Mouse (Mus musculus) hindbrain, postnatal 0 days (tissue): ENCODE measurements around the gene Ncbp1. TPM values are rescaled to one million over a fixed set of nuclear protein-coding genes. Genes with fewer than 3 reads are reported as not detected.

Experiments used
- ATAC-seq: fragments of 200-750 bp; cut with Nextera tagmentation; 2 replicates; pipeline ENCODE4 v1.8.0; 2017; ENCODE audit warnings: mild to moderate bottlenecking, moderate TSS enrichment, moderate library complexity
- DNase-seq: peaks from one replicate; pipeline ENCODE4 v3.0.0-alpha.2; 2015; ENCODE audit warnings: low spot score
- H3K27ac ChIP-seq: fragments of 300-500 bp; sonication (generic); 2 replicates; pipeline ENCODE4 v1.5.1; 2014; ENCODE audit warnings: mild to moderate bottlenecking
- H3K27me3 ChIP-seq: fragments of 300-500 bp; sonication (generic); 2 replicates; pipeline ENCODE4 v1.6.1; 2014; ENCODE audit warnings: low read length, mixed read lengths; ENCODE audit not compliant: insufficient read depth
- H3K36me3 ChIP-seq: fragments of 300-500 bp; sonication (generic); 2 replicates; pipeline ENCODE4 v1.6.1; 2014; ENCODE audit warnings: low read length, mixed read lengths; ENCODE audit not compliant: insufficient read depth
- H3K4me1 ChIP-seq: fragments of 300-500 bp; sonication (generic); 2 replicates; pipeline ENCODE4 v1.6.1; 2014; ENCODE audit warnings: antibody characterized with exemption, low read length, mixed read lengths; ENCODE audit not compliant: insufficient read depth
- H3K4me2 ChIP-seq: fragments of 300-500 bp; sonication (generic); 2 replicates; pipeline ENCODE4 v1.6.1; 2014; ENCODE audit warnings: low read depth, mild to moderate bottlenecking, low read length, moderate library complexity, mixed read lengths
- H3K4me3 ChIP-seq: fragments of 300-500 bp; sonication (generic); 2 replicates; pipeline ENCODE4 v1.5.1; 2014; ENCODE audit warnings: low read length
- H3K9ac ChIP-seq: fragments of 300-500 bp; sonication (generic); replicated peaks from 2 replicates; pipeline ENCODE4 v1.6.1; 2014; ENCODE audit warnings: mild to moderate bottlenecking, low read length, moderate library complexity, mixed read lengths
- H3K9me3 ChIP-seq: fragments of 300-500 bp; sonication (generic); 2 replicates; pipeline ENCODE4 v1.6.1; 2016; ENCODE audit warnings: low read length, mixed read lengths
- CTCF ChIP-seq: IDR thresholded peaks from 2 replicates; pipeline ENCODE4 v1.5.1; 2016; ENCODE audit warnings: antibody characterized with exemption, control low read depth, low read depth
- WGBS: fragments of 180-500 bp; shearing (Covaris S2); extraction: QIAGEN DNeasy Blood & Tissue Kit; methylation state at CpG from one replicate; pipeline ENCODE4 v1.1.7; 2014; 5-methylcytosine and 5-hydroxymethylcytosine counted together
- polyA plus RNA-seq: library from polyadenylated mRNA; unstranded; fragments of >200 nt; fragmentation: Nextera tagmentation; extraction: Ambion mirVana; gene quantifications from 2 replicates; pipeline ENCODE4 v1.2.1, GENCODE M21; 2015
- total RNA-seq: library from RNA; depleted of rRNA; stranded (reverse); fragments of >200 nt; gene quantifications from 2 replicates; pipeline ENCODE4 v1.2.3, GENCODE M21; 2014

Ncbp1 gene
- total and polyA plus RNA-seq, 2 experiments from 2014 or later: 35.3 to 44.7 TPM

GRCm38 (mm10) chr4:46151903-46152544, 13.6 kb downstream of the Ncbp1 start:
- peaks cover 67% of the 10 kb centered on the region for H3K36me3 ChIP-seq
- WGBS: 94% methylated on average over 12 of the region's 12 CpGs
- no peaks in the 10 kb centered on the region for H3K4me1 ChIP-seq

DNA sequence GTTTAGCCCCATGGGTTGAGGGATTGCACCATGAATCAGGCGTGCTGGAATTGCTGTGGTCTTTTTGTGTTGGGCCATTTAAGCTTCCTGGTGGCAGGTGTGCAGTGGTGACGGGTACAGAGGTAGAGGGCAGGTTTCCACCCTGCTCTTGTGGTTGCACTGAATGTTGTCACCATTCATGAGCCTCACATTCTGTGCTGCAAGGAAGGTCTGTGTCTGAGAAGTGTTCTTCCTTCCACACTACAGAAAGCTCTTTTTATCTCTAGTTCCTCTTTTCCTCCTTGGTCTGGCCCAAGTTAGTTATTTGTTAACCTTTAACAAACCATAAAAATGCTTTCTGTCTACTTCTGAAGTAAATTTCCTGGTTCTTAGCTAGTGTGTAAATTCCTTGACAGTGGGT, 25.6 kb downstream of the Ncbp1 start:
- WGBS: 86% methylated on average over 2 of the region's 2 CpGs

More at GRCm38 (mm10) chr4:46151903-46152544, 13.6 kb downstream of the Ncbp1 start:
- Histone ChIP-seq H3K9ac (no peak overlapping the region), H3K4me2 (no peak overlapping the region), H3K27ac (no peak overlapping the region), H3K27me3 (no peaks in the 10 kb centered on the region), H3K4me3 (no peak overlapping the region), H3K9me3 (no peaks in the 10 kb centered on the region)
- ATAC-seq: no peak
- no peak for TF ChIP-seq CTCF
- DNase-seq: no peak

DNA sequence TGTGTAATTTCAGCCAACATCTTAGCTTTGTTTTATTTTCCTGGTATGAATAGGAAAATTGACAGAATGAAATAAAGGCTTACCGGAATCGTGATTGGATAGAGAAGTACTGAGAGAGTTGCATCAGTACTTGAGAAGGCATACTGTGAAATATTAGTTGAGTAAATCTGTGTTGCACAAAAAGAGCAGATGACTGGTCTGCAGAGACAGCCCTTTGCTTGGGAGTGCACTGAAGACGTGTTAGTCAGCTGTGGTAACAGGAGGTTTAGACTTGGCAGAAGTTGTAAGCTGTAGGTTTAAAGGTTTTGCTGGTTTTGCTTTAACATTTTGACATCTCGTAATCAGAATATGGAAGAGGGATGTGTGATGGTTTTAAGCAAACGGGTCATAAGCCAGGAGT, 27.4 kb downstream of the Ncbp1 start:
- H3K4me2 ChIP-seq: no peak overlapping the region
- no peaks in the 10 kb centered on the region for H3K9me3 ChIP-seq
- DNase-seq (no peak), ATAC-seq (no peak)
- H3K4me1 ChIP-seq: no peaks in the 10 kb centered on the region
- H3K4me3 ChIP-seq: no peak overlapping the region
- 94% methylated on average over 5 of the region's 5 CpGs for WGBS
- H3K36me3 ChIP-seq: peaks cover 75% of the 10 kb centered on the region
- H3K27me3 ChIP-seq: no peaks in the 10 kb centered on the region
- H3K27ac ChIP-seq: no peak overlapping the region
- TF ChIP-seq CTCF: no peak
- H3K9ac ChIP-seq: no peak overlapping the region

More for the DNA sequence above, 25.6 kb downstream of the Ncbp1 start:
- no peak for ATAC-seq
- TF ChIP-seq CTCF: no peak
- Histone ChIP-seq H3K4me2 (no peak overlapping the region), H3K27ac (no peak overlapping the region), H3K36me3 (peaks cover 72% of the 10 kb centered on the region), H3K4me1 (no peaks in the 10 kb centered on the region), H3K9ac (no peak overlapping the region), H3K9me3 (no peaks in the 10 kb centered on the region), H3K4me3 (no peak overlapping the region), H3K27me3 (no peaks in the 10 kb centered on the region)
- no peak for DNase-seq

GRCm38 (mm10) chr4:46171761-46172160, 33.3 kb downstream of the Ncbp1 start:
- Histone ChIP-seq H3K36me3 (peaks cover 76% of the 10 kb centered on the region), H3K4me1 (no peaks in the 10 kb centered on the region), H3K4me3 (no peak overlapping the region), H3K9me3 (no peaks in the 10 kb centered on the region), H3K27ac (no peak overlapping the region), H3K27me3 (no peaks in the 10 kb centered on the region), H3K4me2 (no peak overlapping the region), H3K9ac (no peak overlapping the region)
- DNase-seq: no peak
- no peak for TF ChIP-seq CTCF
- 82% methylated on average over 7 of the region's 7 CpGs for WGBS
- no peak for ATAC-seq

- Histone ChIP-seq H3K36me3 (peaks cover 68% of the 10 kb centered on the region), H3K9ac (no peak overlapping the region)
- peak; percentile 39 for TF ChIP-seq CTCF
Measured at GRCm38 (mm10) chr4:46176313-46176712, 37.9 kb downstream of the Ncbp1 start.

DNA sequence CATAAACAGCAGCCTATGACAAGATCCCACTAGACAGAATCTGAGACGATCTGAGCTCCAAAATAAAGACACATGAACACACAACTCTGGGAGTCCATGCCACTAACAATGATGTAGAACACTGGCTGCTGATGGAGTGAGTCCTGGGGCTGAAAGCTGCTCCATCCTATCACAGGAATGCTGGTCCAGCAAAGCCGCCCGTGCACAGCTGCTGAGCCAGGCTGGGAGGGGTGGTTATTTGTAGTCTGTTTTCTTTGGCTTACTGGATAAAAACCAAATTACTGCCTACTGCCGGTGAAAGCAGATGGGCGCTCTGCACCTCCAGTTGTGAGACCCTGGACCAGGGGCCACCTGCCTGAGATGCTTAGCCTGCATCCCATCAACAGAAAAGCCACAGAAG, 38.6 kb downstream of the Ncbp1 start:
- 83% methylated on average over 5 of the region's 5 CpGs for WGBS
- H3K9ac ChIP-seq: no peak overlapping the region
- H3K27ac ChIP-seq: no peak overlapping the region
- no peaks in the 10 kb centered on the region for H3K9me3 ChIP-seq
- ATAC-seq: no peak
- H3K27me3 ChIP-seq: no peaks in the 10 kb centered on the region
- no peak for DNase-seq
- no peak overlapping the region for H3K4me3 ChIP-seq
- no peak for TF ChIP-seq CTCF
- no peaks in the 10 kb centered on the region for H3K4me1 ChIP-seq
- H3K36me3 ChIP-seq: peaks cover 70% of the 10 kb centered on the region
- no peak overlapping the region for H3K4me2 ChIP-seq

More at GRCm38 (mm10) chr4:46176313-46176712, 37.9 kb downstream of the Ncbp1 start:
- no peak for ATAC-seq
- DNase-seq: no peak
- H3K4me2 ChIP-seq: no peak overlapping the region
- no peaks in the 10 kb centered on the region for H3K9me3 ChIP-seq
- H3K27ac ChIP-seq: no peak overlapping the region
- 78% methylated on average over 4 of the region's 4 CpGs for WGBS
- no peak overlapping the region for H3K4me3 ChIP-seq
- no peaks in the 10 kb centered on the region for H3K27me3 ChIP-seq
- H3K4me1 ChIP-seq: no peaks in the 10 kb centered on the region

DNA sequence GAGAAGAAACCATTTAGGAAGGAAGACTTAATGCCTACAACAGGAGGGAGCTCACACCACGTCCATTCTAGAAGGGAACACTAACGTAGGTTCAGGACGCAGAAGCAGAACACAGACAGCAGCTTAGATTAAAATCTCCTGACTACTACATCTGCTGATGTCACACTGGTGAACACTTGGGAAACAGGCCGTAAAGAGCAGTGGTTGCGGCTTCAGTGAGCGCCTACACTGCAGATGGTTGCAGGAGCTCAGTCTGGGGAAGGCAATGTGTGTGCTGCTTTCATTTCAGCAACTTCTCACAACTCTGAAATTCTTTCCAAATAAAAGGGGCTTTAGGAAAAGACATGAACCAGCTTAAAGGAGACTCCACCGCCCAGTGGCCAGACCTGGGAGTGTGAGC, 39.1 kb downstream of the Ncbp1 start:
- H3K9me3 ChIP-seq: no peaks in the 10 kb centered on the region
- WGBS: 91% methylated on average over 7 of the region's 7 CpGs
- DNase-seq (no peak), ATAC-seq (0 out of 2 replicates have a peak, but pooled peaks have one; percentile 9)
- H3K27ac ChIP-seq: no peak overlapping the region
- no peaks in the 10 kb centered on the region for H3K27me3 ChIP-seq
- no peak for TF ChIP-seq CTCF
- no peaks in the 10 kb centered on the region for H3K4me1 ChIP-seq
- no peak overlapping the region for H3K9ac ChIP-seq
- no peak overlapping the region for H3K4me3 ChIP-seq
- peaks cover 70% of the 10 kb centered on the region for H3K36me3 ChIP-seq
- no peak overlapping the region for H3K4me2 ChIP-seq
